Mouse (Mus musculus) CD8-positive naive resting alpha-beta T cell, adult 2 months (primary cell): ENCODE data around the gene Prodh2.

ENCODE experiments used
- DNase-seq, 2 experiments: peaks; one replicate each; pipeline ENCODE4 v3.0.0; 2022; ENCODE audit warnings: low read depth in 2 of 2, low spot score in 2 of 2

The Prodh2 gene

DNA sequence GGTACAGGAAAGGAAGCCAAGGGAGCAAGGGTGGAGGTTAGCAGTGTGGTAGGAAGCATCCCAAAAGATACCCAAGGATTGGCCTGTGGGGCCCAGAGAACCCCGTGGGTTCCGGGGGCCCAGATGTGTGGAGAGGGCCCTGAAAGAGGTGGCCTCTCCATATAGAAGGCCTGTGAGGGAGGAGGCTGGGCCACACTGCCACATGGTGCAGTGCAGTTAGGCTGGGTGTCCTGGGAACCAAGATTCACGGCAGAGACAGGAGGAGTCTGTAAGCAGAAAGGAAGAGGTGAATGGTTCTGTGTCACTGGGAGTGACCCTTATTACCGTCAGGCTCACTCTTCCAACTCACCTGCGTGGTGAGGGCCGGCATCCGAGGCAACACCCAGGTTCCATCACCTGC, 47.1 kb downstream of the Prodh2 start:
- DNase-seq, result no peak

DNA sequence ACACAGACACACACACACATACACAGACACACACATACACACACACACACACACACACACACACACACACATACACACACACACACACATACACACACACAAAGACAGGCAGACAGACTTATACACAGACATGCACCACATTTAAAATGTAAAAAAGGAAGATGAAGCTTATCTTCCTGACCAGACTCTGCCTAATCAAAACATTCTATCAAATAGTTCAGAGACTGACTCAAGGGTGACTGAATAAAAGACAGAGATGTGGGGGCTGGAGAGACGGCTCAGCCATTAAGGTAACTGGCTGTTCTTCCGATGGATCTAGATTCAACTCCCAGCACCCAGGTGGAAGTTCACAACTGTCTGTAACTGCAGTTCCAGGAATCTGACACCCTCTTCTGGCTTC, 50.9 kb downstream of the Prodh2 start:
- no peak for DNase-seq

DNA sequence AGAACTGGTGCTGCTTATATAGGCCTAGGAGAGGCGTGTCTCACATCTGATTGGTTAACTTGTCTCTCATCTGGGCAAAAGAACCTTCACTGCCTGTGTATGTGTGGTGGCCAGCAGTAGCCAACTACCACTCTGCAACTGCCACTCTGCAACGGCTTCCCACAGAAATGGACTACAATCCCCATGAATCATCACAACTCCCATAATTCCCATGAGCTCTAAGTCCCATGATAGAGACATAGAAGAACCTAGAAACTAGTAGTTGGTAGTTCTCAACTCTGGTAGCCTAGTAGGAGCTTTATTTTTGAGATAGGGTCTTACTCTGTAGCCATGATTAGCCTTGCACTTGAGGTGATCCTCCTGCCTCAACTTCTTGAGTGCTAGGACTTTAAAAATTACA, 56.5 kb downstream of the Prodh2 start:
- DNase-seq, result no peak

DNA sequence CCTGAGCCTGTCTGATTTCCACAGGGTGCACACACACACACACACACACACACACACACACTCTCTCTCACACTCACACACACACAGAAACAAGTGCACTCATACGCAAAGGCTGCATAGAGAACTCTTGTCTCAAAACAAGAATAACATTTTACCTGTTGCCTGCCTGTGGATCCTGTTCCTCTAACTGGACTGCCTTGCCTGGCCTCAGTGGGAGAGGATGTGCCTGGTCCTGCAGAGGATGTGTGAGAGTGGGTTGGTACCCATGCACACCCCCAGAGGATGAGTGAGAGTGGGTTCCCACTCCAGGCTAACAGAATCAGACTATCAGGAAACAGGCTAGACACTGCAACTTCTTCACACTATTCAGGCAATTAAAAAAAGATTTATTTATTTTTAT, 57.2 kb downstream of the Prodh2 start:
- DNase-seq, result no peak

DNA sequence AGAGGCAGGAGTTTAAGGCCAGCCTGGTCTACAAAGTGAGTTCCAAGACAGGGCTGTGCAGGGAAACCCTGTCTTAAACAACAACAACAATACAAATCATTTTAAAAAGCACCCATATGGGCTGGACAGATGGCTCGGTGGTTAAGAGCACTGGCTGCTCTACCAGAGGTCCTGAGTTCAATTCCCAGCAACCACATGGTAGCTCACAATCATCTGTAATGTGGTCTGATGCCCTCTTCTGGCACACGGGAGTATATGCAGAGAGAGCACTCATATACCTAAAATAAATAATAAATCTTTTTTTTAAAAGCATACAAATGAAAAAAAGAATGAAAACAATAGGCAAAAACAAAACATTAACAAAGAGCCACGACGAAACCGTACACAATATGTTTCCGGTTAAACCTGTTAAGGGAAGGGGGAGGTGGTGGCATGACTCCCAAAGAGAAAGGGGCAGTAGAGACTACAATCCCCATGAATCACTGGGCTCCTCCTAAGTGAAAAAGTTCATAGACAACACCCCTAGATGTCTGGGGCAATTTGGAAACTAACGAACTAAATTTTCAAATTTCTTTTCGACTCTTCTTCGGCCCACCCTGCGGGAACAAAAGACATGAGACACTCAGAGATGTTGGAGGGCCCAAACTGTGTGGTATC, 58.2 kb downstream of the Prodh2 start:
- DNase-seq, result no peak

DNA sequence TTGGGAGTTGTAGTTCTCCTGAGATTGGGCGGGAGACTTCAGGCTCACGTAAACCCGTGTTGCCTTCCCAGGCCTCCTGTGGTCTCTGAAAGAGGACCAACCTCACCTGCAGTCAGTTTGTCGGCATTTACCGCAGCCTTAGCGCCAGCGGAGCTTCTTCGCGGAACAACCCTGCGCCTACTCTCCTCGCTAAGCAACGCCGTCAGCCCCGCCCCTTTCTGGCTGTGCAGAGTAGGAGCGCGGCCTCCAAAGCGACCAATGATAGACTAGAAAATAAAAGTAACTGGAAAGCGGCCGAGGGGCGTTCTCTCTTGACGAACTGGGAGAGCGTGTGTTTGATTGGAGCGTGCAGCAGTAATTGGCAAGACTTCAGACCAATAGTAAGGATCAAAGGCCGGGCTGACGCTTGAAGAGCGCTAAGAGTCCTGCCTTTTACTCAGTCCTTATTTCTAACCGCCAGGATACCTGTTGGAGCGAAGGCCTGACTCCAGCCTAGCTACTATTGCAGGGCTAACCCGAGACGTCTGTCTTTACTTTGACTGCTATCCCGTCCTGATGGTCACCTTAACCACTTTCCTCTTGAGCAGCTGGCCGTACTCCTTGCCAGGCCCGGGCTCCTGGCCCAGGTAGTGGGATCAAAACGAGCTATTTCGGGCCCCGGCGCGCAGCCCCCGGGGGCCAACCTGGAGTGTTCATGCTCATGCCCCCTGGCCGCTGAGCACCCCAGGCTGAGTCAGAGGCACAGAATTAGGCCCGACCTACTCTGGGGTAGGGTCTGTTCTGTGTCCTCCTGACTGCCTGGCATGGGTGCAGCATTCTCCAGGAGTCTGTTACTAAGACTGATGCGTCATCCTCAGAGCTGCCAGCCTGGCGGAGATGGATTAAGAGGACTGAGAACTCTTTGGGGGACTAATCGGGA, 58.9 kb downstream of the Prodh2 start, which contains the start of the genes Hspb6 and Proser3:
Hspb6 (plus strand) TSS at position 77 of the 919 bp plus-strand sequence.
Proser3 (minus strand) TSS at position 198 of the 919 bp plus-strand sequence.
- DNase-seq, result peak; percentile 87 to 94

DNA sequence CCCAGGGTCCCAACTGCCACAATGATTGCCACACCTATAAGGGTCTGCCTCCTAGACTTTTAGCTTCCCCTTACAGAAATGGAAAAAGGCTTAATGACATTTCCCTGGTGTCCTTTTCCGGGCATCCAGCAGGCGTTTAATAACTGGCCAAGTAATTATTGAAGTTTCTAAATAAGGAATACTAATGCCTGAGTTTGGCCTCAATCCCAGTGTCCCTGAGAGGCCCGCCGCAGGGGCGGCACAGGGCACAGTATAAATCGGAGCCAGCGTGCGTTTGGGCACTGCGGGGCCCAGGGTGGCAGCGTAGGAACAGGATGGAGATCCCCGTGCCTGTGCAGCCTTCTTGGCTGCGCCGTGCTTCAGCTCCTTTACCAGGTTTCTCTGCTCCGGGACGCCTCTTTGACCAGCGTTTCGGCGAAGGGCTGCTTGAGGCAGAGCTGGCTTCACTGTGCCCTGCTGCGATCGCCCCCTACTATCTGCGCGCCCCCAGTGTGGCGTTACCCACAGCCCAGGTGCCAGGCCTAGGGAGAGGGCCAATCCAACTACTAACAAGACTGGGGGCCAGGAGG, 59.7 kb downstream of the Prodh2 start:
- DNase-seq, result no peak

DNA sequence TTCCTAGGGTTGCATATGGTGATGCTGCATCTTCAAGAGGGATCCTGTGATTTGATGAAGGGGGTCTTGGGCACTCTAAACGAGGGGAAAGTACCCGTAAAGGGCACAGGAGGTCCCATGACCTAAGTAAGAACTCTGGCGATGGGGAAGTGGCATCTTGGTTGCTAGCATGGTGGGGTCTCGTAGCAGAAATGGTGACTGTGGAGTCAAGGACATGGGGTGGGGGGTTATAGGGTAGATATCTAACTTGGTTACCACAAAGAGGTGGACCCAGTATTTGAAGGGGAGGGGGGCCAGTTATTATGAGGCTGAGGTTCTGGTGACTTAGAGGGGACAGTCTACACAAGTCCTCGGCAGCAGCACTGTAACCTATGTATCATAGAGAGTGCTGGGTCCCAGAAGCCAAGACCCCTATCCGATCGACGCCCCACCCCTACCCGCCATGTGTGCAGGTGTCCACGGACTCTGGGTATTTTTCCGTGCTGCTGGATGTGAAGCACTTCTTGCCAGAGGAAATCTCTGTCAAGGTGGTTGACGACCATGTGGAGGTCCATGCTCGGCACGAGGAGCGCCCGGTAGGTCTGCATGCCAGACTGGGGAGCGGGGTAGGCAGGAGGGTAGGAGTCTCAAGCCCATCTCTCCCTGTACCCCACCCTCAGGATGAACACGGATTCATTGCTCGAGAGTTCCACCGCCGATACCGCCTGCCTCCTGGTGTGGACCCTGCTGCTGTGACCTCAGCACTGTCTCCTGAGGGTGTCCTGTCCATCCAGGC, 60.6 kb downstream of the Prodh2 start:
- no peak for DNase-seq

DNA sequence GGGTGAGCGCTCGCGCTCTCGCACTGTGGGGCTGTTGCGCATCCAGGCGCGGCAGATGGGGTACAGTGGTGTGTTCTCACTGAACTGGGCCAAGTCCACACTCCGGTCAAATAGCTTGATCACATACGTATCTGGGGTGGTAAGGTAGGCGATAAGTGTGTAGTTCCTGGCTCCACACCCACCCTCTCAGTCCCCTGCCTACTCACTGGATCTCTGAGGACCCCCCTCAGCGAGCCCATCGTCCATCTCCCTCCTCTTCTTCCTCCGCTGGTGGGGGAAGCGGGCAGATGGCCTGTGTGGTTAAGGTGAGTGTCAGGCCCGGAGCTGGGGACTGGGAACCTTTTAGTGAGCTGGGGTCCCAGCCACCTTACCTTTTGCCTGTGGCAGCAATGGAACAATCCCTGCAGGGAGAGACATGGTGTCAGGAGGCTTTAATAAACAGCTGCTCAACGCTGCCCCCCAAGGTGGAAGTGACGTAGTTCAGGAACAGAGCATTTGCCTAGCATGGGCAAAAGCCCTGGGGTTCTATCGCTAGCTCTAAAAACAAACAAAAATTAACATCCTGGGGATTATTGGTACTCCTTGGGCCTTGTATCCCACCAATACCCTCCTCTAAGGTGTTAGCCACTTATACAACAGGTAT, 63.6 kb downstream of the Prodh2 start:
- peak in 1 of 2 experiments; percentile 46 for DNase-seq

DNA sequence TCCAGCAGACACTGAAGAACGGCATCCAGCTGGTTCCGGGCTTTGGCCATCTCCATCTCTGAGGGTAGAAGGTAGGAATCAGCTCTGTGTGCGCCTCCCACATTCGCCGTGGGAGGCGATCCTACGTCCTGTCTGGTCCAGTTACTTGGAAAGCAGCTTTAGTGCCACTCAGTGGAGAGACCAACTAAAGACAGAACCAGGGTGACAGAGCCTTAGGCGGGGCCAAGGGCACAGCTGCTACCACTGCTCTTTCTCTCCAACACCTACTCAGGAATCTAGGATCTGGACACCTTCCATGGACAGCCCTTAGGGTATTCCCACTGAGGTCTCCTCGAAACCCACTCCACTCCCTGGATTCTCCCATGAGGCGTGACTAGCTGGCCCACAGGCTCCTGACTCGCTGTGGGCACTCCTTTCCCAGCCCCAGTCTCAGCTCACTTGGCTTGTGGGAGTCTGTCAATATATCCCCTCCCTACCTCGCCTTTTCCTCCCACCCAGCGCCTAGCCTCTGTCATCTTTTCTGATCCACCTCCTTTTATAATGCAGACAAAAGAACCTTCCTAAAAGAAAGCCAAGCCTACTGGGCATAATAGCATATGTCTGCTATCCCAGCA, 64.6 kb downstream of the Prodh2 start:
- no peak for DNase-seq

DNA sequence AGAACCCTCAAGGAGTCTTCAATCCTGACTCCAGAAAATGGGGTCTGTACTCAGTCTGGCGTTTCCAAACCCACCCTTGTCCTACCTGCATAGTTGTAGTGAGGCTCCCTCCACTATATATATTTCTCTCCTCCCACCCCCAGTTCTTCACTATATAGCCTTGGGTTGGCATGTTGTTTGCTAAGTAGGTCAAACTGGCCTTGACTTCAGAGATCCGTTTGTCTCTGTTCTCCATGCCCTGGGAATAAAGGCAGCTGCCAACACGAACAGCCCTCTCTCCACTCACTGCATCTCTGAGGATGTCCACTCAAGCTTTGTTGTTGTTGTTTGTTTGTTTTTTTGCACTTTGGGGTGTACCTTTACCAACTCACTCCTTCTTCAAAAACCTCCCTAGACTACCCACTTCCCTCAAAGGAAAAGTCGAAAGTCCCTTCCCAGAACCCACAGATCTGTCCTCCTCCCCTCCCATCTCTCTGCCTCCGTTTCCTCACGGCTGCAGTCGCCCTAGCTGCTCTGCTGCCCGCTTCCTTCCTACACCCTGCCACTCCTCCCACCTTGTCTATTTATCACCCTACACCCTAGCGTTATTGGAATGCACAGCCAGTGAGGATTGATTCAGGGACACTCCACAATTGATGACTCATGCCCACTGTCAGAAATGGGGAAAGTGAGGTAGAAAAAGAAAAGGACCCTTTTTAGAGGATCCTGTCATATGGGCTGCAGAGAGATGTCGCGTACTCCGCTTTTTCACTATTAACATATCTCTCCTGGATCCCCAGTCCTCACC, 65.4 kb downstream of the Prodh2 start:
- no peak for DNase-seq

DNA sequence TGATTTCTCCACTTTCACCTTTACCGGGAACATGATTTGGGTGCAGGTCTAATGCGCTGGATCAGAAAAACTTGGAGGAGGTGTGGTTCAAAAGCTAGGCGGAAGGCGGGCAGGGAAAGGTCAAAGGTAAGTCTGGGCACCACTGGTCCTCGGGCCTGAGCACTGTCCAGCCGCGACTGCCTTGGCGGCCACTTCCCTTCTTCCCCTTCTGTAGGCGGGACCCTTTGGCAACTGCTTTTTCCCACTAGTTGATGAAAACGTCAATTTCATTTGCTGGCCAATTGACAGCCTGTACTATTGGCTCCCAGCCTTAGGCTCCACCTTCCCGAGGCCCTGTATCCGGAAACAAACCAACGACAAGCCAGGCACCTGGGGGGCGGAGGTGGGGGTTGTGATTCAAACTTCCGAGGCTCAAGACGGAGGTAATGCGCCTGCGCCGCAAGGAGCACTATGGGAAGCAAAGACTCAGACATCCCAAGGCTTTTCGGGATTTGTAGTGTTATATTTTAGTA, 66.1 kb downstream of the Prodh2 start, which contains the start of gene Lin37:
Lin37 (minus strand) TSS at position 396 of the 512 bp plus-strand sequence.
- DNase-seq, result peak; percentile 79 to 85

DNA sequence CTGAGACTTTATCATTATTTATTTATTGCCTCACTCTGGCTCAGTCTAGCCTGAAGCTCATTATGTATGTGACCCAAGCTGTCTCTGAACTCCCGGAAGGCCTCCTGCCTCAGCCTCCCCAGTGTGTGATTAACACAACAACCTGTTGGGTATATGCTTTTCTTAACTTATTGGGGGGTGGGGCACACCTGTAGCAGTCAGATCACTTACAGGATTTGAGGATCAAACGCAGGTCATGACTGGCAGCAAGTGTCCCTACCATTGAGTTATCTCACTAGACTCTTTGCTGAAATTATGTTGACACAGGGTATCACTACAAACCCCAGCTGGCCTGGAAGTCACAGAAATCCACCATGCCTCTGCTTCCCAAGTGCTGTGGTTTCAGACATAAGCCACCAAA, 66.9 kb downstream of the Prodh2 start:
- DNase-seq, result no peak

DNA sequence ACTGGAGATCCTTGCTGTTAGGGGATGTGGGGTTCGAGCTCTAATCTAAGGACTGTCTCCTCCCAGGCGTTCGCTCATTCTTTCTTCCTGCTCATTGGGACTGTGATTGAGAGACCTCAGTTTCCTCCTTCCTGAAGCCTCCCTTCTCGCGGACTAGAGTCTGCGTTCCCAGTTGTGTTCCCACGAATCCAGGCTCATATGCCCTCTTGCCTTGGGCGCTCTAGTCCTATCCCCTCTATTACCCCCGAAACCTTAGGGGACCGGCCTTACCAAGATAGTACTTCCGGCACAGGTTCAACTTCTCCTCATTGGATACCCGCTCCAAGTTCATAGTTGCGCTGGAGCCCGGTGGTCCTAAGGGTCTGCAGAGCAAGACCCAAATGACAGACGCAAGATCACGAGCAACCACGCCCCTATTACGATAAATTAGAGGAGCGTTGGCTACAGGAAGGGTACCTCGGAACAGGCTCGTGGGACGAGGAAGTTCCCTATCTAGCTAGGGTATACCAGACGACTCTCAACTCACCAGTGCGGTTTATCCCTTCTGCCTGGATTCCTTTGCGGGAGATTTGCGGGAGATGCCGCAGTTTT, 69.2 kb downstream of the Prodh2 start:
- DNase-seq, result no peak
